Mouse (Mus musculus) midbrain, embryonic 15.5 days (tissue): ENCODE measurements at regions not wholly inside any gene's neighbourhood (a gene's known extent, or its start where the extent isn't known, plus 50 kb on each side); places are given as distances from the start of the nearest gene placed in this dataset.

ENCODE experiments used
- ATAC-seq: fragments of 200-750 bp; cut with Nextera tagmentation; replicated peaks from 2 replicates; pipeline ENCODE4 v1.8.0; 2017; ENCODE audit warnings: moderate TSS enrichment
- H3K27ac ChIP-seq: fragments of 300-500 bp; sonication (generic); 2 replicates; pipeline ENCODE4 v1.5.1; 2015; ENCODE audit warnings: mild to moderate bottlenecking, inconsistent platforms
- H3K27me3 ChIP-seq: fragments of 300-500 bp; sonication (generic); replicated peaks from 2 replicates; pipeline ENCODE4 v1.6.1; 2015; ENCODE audit warnings: inconsistent platforms
- H3K36me3 ChIP-seq: fragments of 300-500 bp; sonication (generic); replicated peaks from 2 replicates; pipeline ENCODE4 v1.6.1; 2015; ENCODE audit warnings: inconsistent platforms
- H3K4me1 ChIP-seq: fragments of 300-500 bp; sonication (generic); 2 replicates; pipeline ENCODE4 v1.6.1; 2015; ENCODE audit warnings: inconsistent platforms
- H3K4me2 ChIP-seq: fragments of 300-500 bp; sonication (generic); 2 replicates; pipeline ENCODE4 v1.6.1; 2015; ENCODE audit warnings: inconsistent platforms, mild to moderate bottlenecking, moderate library complexity
- H3K4me3 ChIP-seq: fragments of 300-500 bp; sonication (generic); 2 replicates; pipeline ENCODE4 v1.5.1; 2015; ENCODE audit warnings: mild to moderate bottlenecking, inconsistent platforms
- H3K9ac ChIP-seq: fragments of 300-500 bp; sonication (generic); 2 replicates; pipeline ENCODE4 v1.6.1; 2015; ENCODE audit warnings: mild to moderate bottlenecking, inconsistent platforms
- H3K9me3 ChIP-seq: fragments of 300-500 bp; sonication (generic); 2 replicates; pipeline ENCODE4 v1.6.1; 2016; ENCODE audit warnings: inconsistent platforms
- WGBS: fragments of 180-500 bp; shearing (Covaris S2); methylation state at CpG from one replicate; pipeline ENCODE4 v1.1.7; 2015; ENCODE audit warnings: mixed read lengths; 5-methylcytosine and 5-hydroxymethylcytosine counted together

DNA sequence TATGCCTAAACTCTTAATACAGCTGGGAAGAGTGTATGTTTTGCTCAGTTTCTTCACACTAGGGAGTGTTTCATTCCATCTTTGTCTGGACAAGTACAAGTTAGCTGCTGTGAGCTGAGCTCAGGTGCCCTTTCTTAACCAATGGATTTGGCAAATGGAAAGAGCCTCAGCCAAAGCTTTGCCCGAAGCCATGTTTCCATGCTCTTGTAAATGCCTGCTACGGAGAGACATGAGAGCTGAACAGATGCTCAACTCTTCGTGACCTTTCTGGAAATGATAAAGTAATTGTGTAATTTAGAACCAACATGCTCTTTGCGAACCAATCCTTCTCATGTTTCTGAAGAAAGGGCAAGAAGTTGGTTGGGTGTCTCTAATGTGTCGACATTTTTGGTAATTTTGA, 52.0 kb upstream of the P3h2 start:
- no peaks in the 10 kb centered on the region for H3K27me3 ChIP-seq
- WGBS, result 89% methylated on average over 5 of the region's 5 CpGs
- H3K4me3 ChIP-seq, result no peak overlapping the region
- H3K36me3 ChIP-seq, result no peaks in the 10 kb centered on the region
- no peak overlapping the region for H3K27ac ChIP-seq
- no peak overlapping the region for H3K9ac ChIP-seq
- ATAC-seq, result no peak
- H3K4me1 ChIP-seq, result no peaks in the 10 kb centered on the region
- no peaks in the 10 kb centered on the region for H3K9me3 ChIP-seq
- H3K4me2 ChIP-seq, result no peak overlapping the region
